Mouse (Mus musculus): ENCODE data around the gene Tjp1. TPM values are rescaled to one million over a fixed set of nuclear protein-coding genes. Genes with fewer than 3 reads are reported as not detected.

The Tjp1 gene
- polyA plus RNA-seq, 1 experiment, result 20.2 TPM

DNA sequence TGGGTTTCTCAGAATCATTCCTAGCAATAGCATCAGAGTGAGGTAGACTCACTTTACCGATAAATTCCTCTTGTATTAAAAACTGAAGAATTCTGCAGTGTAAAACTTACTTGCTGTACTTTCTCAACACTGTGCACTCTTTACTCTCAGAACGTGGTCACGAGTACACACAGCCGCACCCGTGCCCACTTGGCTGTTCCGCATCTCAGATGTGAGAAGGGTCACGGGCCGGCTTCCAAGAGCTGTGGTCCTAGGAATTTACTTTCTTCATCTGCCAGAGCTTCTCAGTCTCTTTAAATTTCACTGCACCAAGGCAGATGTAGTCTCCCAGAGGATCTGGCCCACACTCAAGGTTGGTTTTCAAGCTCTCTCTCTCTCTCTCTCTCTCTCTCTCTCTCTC lies 277.9 kb downstream of the Tjp1 start:
- no peak for DNase-seq
- Histone ChIP-seq H3K4me3 (ENCODE audit: insufficient read depth, low read depth, low read length) (no peak overlapping the region), H3K36me3 (ENCODE audit: control insufficient read depth, insufficient read depth, low read length) (no peaks in the 10 kb centered on the region), H3K27me3 (replicated peaks; ENCODE audit: control insufficient read depth, insufficient read depth, low read length) (no peaks in the 10 kb centered on the region), H3K27ac (ENCODE audit: insufficient read depth, low read depth, low read length) (no peak overlapping the region), H3K4me1 (ENCODE audit: control insufficient read depth, insufficient read depth, low read length) (no peaks in the 10 kb centered on the region)
- TF ChIP-seq CTCF (conservative IDR thresholded peaks at IDR 0.05; ENCODE audit: insufficient read depth, insufficient read length, low read depth, low read length) (no peak), POLR2A (IDR thresholded peaks at IDR 0.05; ENCODE audit: low read depth, low read length) (no peak)
- WGBS, result 86% methylated on average over 8 of the region's 8 CpGs

Other genes starting within 250 kb of the Tjp1 start
- 4.3 and 5.3 TPM in 2 replicates for gene Tarsl2, start 117.1 kb upstream of the Tjp1 start, polyA plus RNA-seq (2012; rRNA removed)
- gene Tm2d3, start 163.4 kb upstream of the Tjp1 start, polyA plus RNA-seq (2012; rRNA removed), result 199 and 263 TPM in 2 replicates